Mouse (Mus musculus) gastrocnemius, postnatal 4 days (tissue): ENCODE data around the gene Pknox2. TPM values are rescaled to one million over a fixed set of nuclear protein-coding genes. Genes with fewer than 3 reads are reported as not detected.

Source experiments
- DNase-seq, 2 experiments: peaks; one replicate each; pipeline ENCODE4 v3.0.0; 2021 to 2022; ENCODE audit warnings: low spot score in 2 of 2, mixed read lengths in 2 of 2
- total RNA-seq, 2 experiments: library from RNA; stranded (reverse); gene quantifications; 2 replicates each; pipeline ENCODE4 v1.2.3; 2021

Gene Pknox2
- total RNA-seq, 2 experiments from 2014 or later, result 24.6 to 28.4 TPM

DNA sequence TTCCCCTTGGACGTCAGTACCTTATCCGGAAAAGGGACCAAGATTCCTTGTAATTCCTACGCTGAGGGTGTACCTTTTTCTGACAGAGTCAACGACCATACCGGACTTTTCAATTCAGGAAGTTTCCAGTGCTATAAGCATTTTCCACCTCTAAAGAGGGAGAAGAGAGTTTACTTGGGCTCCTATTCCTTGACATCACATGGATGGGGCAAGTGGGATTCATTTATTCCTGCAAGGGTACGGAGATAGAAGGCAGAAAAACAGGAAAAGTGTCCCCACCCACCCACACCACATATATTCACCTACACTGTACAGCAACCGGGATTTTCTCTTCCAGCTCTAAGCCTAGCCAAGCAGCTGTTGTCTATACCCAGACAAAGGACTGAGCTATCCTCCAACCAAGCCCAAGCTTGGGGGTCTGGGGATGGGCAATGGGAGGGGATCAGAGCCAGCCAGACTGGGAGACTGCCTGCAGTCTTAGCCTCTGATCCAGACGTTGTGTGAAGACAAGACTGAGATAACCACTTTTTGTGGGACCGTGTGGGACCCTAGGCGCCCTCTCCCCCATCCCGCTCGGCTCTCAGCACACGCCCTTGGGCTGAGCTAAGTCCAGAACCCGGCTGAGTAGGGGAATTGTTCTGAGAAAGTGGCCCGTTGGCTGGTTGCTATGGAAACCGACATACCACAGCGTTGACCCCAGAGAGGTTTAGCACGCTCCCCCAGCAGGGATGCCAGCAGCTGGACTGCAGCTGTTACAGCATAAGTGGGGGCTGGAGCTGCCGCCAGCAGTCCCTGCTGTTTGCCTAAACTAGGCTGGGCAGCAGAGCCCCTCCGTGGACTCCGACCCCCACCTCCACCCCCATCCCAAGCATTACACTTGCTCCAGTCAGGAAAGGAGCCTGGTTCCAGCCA, 93.3 kb downstream of the Pknox2 start:
- peak; percentile 37 to 75 for DNase-seq

- DNase-seq, result peak; percentile 22 to 43
These were observed 94.2 kb downstream of the Pknox2 start for GRCm38 (mm10) chr9:37053041-37053440.

DNA sequence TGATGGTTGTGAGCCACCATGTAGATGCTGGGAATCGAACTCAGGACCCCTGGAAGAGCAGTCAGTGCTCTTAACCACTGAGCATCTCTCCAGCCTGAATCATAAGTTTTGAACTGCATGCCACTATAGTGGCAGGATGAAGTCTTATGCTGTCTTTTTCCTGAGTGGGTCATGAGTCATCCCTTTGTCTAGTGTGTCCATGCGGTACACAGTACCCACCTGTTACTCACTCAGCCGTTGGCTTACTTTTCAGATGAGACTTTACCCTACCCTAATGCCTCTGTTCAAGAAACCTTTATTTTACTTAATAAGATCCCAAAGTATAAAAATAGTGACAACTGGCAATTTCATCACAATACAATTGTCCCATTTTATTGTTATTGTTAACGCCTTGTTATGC, 95.5 kb downstream of the Pknox2 start:
- DNase-seq, result no peak

DNA sequence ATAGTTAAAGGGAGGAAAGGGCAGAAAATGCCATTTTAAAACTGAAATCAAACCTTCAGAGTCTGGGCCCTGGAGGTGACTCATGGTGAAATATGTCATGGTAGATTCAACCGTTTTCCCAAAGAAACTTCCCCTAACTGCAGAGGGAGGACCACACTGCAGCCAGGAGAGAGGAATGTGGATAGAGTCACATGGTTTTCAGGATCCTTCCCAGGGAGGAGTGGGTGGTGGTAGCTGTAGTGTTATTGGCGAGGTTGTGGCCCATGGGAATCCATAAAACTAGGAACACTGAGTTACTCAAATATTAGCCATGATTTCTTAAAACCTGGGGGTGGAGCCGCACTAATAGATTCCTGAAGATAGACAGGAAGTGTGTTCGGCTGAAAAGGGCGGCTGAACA, 99.7 kb downstream of the Pknox2 start:
- peak in 1 of 2 experiments; percentile 37 for DNase-seq

- no peak for DNase-seq
These were observed 101.3 kb downstream of the Pknox2 start for GRCm38 (mm10) chr9:37045875-37046274.

- no peak for DNase-seq
These were observed 103.0 kb downstream of the Pknox2 start for GRCm38 (mm10) chr9:37044165-37044564.

- no peak for DNase-seq
These were observed 108.3 kb downstream of the Pknox2 start for GRCm38 (mm10) chr9:37038859-37039258.

DNA sequence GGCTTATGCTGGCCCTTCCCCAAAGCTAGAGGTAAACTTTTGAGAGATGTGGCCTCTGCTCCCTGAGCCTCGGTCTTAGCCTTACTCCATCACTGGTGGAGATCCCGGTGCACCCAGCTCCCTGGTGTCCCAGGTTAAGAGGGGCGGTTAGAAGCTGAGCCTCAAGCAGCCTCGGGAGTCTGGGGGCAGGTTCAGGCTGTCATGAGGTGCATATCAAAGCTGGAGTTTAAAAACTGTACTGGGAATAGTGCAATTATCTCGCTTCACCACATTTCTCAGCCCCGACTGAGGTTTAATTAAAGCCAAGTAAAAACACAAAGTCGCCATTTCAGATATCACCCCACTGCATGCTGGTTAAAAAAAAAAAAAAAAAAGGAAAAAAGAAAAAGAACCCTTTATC, 108.8 kb downstream of the Pknox2 start:
- DNase-seq, result no peak

DNA sequence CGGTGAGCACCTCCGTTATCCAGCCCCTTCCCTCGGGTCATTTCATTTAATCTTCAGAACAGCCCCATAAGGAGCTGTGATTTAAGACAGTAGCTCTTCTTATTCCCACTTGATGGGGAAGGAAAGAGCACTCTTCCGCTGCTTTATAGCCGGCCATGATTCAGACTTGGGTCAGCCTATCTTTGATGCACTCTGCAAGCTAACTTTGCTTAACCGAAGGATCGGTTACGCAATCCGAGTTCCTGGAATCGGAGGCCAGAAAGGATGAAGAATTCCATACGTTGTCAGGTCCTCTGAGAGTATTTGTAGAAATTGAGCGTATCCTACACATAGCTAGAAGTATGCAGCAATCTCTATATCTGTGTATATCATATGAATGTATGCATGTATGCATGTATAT, 109.8 kb downstream of the Pknox2 start:
- no peak for DNase-seq

DNA sequence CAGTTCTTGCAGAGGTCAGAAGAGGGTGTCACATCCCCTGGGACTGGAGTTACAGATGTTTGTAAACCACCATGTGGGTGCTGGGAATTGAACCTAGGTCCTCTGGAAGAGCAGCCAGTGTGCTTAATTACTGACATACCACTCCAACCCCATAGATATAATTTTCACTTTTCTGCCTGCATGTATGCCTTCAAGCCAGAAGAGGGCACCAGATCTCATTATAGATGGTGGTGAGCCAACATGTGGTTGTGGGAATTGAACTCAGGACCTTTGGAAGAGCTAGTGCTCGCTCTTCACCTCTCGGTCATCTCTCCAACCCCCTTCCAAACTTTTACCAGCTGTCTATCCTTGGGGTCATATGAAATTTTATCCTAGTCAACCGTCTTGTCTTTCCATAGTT, 112.0 kb downstream of the Pknox2 start:
- DNase-seq, result no peak

GRCm38 (mm10) chr9:37034316-37034715, 112.9 kb downstream of the Pknox2 start:
- no peak for DNase-seq

- DNase-seq, result no peak
These were observed 116.6 kb downstream of the Pknox2 start for GRCm38 (mm10) chr9:37030347-37031213.

DNA sequence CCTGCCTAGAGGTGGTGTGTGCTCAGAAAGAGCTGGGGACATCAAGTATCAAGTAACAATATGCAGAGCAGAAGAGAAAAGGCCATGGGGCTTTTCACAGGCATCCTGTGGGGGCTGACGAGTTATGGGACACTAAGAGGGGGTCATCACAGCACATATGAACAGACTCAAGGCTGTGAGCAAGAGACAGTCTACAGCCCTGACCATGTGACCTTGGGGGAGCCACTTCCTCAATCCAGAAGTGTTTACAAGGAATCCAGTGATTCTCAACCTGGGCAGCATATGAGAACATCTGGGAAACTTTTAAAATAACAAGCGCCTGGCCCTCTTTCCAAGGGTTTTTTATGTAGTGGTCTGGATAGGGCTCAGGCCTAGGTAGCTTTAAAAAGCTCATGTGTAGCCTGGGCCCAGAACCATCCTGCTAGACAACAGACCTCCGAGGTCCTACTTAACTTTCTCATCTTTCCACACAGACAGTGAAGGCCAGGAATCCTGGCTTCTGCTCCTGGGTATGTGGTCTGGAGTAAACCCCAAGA, 117.3 kb downstream of the Pknox2 start:
- DNase-seq, result no peak

DNA sequence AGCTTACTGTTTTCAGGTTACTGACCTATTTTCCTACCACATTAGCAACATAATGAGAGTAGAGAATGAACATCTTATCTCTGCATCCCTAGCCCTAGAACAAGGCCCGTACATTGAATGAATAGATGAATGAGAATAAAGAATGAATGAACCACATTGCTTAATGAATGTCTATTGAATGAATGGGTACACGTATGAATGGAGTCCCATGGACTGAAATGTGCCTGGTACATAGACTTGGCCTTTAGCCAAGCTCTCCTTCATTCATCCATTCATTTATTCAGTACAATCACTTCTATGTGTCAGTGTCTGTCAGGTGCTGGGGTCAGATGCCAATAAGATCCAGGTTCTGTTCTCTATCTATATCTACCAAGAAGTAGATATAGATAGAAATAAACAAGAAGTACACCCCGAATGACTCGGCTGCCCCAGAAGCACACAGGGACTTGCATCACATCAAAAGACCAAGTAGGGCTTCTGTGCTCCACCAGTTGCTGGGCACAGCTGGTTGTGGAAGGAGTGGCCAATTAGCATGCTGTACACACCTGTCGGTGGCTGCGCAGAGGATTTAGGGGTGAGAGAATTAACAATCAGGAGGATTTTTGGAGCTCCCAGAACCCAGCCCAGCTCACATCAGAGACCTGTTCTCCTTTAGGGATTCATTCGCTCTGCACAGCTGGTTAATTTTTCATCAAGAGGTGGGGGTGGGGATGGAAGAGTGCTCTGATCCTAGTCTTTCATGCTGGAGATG, 119.2 kb downstream of the Pknox2 start:
- DNase-seq, result no peak

GRCm38 (mm10) chr9:37025913-37026312, 121.3 kb downstream of the Pknox2 start:
- DNase-seq, result no peak

- DNase-seq, result no peak
These were observed 125.5 kb downstream of the Pknox2 start for GRCm38 (mm10) chr9:37021586-37022230.

- DNase-seq, result no peak
These were observed 129.1 kb downstream of the Pknox2 start for GRCm38 (mm10) chr9:37018154-37018553.

DNA sequence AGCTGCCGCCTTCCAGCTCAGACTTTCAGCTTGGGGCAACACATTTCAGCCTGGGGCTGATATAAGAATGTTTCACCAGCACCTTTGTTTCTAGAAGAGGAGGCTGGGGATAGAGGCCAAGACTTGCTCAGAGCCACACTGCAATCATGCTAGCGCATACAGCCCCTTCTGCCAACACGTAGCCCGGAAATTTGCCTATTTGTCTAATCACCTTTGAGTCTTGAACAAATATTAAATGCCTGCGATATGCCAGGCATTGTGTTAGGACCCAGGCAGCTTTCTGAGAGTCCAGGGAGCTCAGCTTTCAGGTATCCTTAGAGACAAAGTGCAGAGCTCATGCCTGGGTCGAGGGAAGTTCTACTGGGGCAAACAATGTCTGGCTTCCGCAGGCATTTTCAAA, 130.0 kb downstream of the Pknox2 start:
- DNase-seq, result no peak

- DNase-seq, result no peak
These were observed 131.0 kb downstream of the Pknox2 start for GRCm38 (mm10) chr9:37016165-37016564.

DNA sequence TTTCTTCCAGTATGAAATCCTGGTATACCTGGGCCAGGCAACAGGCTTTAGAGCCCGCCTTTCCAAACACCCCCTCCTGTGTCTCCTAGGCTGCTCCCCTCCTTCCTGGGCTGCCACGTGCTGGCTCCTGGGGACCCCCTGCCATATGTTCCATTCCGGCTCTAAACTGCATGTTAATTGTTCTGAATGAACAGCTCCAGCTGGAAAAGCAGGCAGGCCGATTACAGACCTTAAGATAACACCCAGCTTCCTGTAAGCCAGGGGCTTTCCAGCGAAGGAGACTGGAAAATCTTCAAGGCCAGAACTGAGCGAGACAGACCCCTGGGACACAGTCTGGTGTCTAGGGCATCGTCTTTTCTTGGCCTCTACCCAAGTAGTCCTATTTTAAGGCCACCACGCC, 133.6 kb downstream of the Pknox2 start:
- no peak for DNase-seq

- no peak for DNase-seq
These were observed 139.1 kb downstream of the Pknox2 start for GRCm38 (mm10) chr9:37008090-37008489.
